8 mouse cellular contexts compared by ENCODE assay signal in genomic region chr13:54503278-54503603, GRCm38 (mm10). TPM values are rescaled to one million over a fixed set of nuclear protein-coding genes. Genes with fewer than 3 reads are reported as not detected.
DNase-seq lines count a peak whose midpoint lies in the region; ATAC-seq and TF ChIP-seq lines count a peak whose summit lies in the region.

No protein-coding gene starts in this region.

- peak; percentile 83; the same call in 1 of the 2 replicates for ATAC-seq in kidney, postnatal 0 days (replicated peaks; ENCODE audit: low FRiP score, low read depth)
- peak; percentile 76 for ATAC-seq in intestine, embryonic 14.5 days (replicated peaks; ENCODE audit: low FRiP score, low TSS enrichment, low read depth)
- ATAC-seq in monocyte, adult 5-6 weeks (replicated peaks; ENCODE audit: insufficient number of reproducible peaks, low FRiP score, low TSS enrichment, poor library complexity, severe bottlenecking), result peak; percentile 42; the same call in 1 of the 2 replicates

- no peaks in the 10 kb centered on the region for H3K27me3 ChIP-seq in kidney, postnatal 0 days (ENCODE audit: insufficient read depth, low read length)
- H3K27me3 ChIP-seq in embryonic facial prominence, embryonic 10.5 days (replicated peaks; ENCODE audit: low read depth, poor library complexity, severe bottlenecking), result peaks cover 10% of the 10 kb centered on the region; the same call in 1 of the 2 replicates
- H3K27me3 ChIP-seq in intestine, embryonic 14.5 days (replicated peaks; ENCODE audit: control insufficient read depth, insufficient read depth, low read length), result no peaks in the 10 kb centered on the region

- H3K4me3 ChIP-seq in kidney, postnatal 0 days (replicated peaks; ENCODE audit: low read depth, low read length), result peak overlapping the region; percentile 64
- peak overlapping the region; percentile 84 for H3K4me3 ChIP-seq in embryonic facial prominence, embryonic 10.5 days
- peak overlapping the region; percentile 68 for H3K4me3 ChIP-seq in intestine, embryonic 14.5 days (ENCODE audit: low read depth, low read length)

- peak overlapping the region; percentile 77; the same call in 1 of the 2 replicates for H3K27ac ChIP-seq in kidney, postnatal 0 days
- H3K27ac ChIP-seq in embryonic facial prominence, embryonic 10.5 days (replicated peaks), result peak overlapping the region; percentile 94
- H3K27ac ChIP-seq in intestine, embryonic 14.5 days (ENCODE audit: low read depth), result no peak overlapping the region

- peaks cover 7% of the 10 kb centered on the region; the same call in 1 of the 2 replicates for H3K4me1 ChIP-seq in kidney, postnatal 0 days (replicated peaks; ENCODE audit: insufficient read depth, low read length)
- peaks cover 23% of the 10 kb centered on the region for H3K4me1 ChIP-seq in embryonic facial prominence, embryonic 10.5 days
- peaks cover 11% of the 10 kb centered on the region for H3K4me1 ChIP-seq in intestine, embryonic 14.5 days (replicated peaks; ENCODE audit: control insufficient read depth, insufficient read depth, low read length)

- TF ChIP-seq CTCF in kidney, postnatal 0 days (IDR thresholded peaks at IDR 0.05; ENCODE audit: low read depth), result no peak

- WGBS in kidney, postnatal 0 days, result under 1% methylated on average over 14 of the region's 14 CpGs
- WGBS in embryonic facial prominence, embryonic 10.5 days, result under 1% methylated on average over 14 of the region's 14 CpGs
- 1% methylated on average over 14 of the region's 14 CpGs for WGBS in intestine, embryonic 14.5 days

- DNase-seq in kidney, postnatal 0 days (ENCODE audit: low spot score), result no peak
- DNase-seq in kidney, adult 11 months, result no peak
- no peak for DNase-seq in embryonic facial prominence, embryonic 10.5 days (ENCODE audit: low spot score)
- no peak for DNase-seq in intestine, embryonic 14.5 days (ENCODE audit: low spot score)
- DNase-seq in urinary bladder, postnatal 4 days (ENCODE audit: low spot score in 2 of 2), result no peak
- DNase-seq in layer of hippocampus, adult 9-11 months, result no peak
- DNase-seq in Muller cell, postnatal 12 days (ENCODE audit: inconsistent ontology term), result no peak

- H3K36me3 ChIP-seq in kidney, postnatal 0 days (ENCODE audit: insufficient read depth, low read length), result no peaks in the 10 kb centered on the region
- peaks cover 19% of the 10 kb centered on the region for H3K36me3 ChIP-seq in embryonic facial prominence, embryonic 10.5 days (replicated peaks)
- no peaks in the 10 kb centered on the region for H3K36me3 ChIP-seq in intestine, embryonic 14.5 days (ENCODE audit: control insufficient read depth, insufficient read depth, low read length)

- H3K9ac ChIP-seq in kidney, postnatal 0 days (ENCODE audit: low read depth, low read length), result peak overlapping the region; percentile 74
- peak overlapping the region; percentile 76; the same call in 1 of the 2 replicates for H3K9ac ChIP-seq in intestine, embryonic 14.5 days (ENCODE audit: low read length)

- H3K9me3 ChIP-seq in kidney, postnatal 0 days (replicated peaks; ENCODE audit: low read length), result no peaks in the 10 kb centered on the region
- H3K9me3 ChIP-seq in embryonic facial prominence, embryonic 10.5 days, result no peaks in the 10 kb centered on the region
- no peaks in the 10 kb centered on the region for H3K9me3 ChIP-seq in intestine, embryonic 14.5 days (ENCODE audit: control insufficient read depth, low read length)

- peak overlapping the region; percentile 87 for H3K4me2 ChIP-seq in kidney, postnatal 0 days (ENCODE audit: low read length)
- H3K4me2 ChIP-seq in intestine, embryonic 14.5 days (ENCODE audit: low read length), result peak overlapping the region; percentile 88

RNA-seq across cellular contexts. Expression of gene Simc1, which starts 0.3 kb away (rescaled TPM):
- polyA plus RNA-seq in kidney, postnatal 0 days (2015; fragmentation: Nextera tagmentation; extraction: Ambion mirVana), result 6.8 and 8.0 TPM in 2 replicates
- polyA plus RNA-seq in embryonic facial prominence, embryonic 10.5 days (2016; fragmentation: Nextera tagmentation; extraction: Ambion mirVana), result 20.4 and 21.0 TPM in 2 replicates
- polyA plus RNA-seq in intestine, embryonic 14.5 days (2014; fragmentation: Nextera tagmentation; extraction: Ambion mirVana), result 12.3 and 14.6 TPM in 2 replicates
- 12.8 to 21.2 TPM (median 19.7 TPM) in 3 replicates for total RNA-seq in monocyte, adult 5-6 weeks (2017)

RNA-seq across cellular contexts. Expression of gene Thoc3, which starts 34.6 kb away (rescaled TPM):
- polyA plus RNA-seq in kidney, postnatal 0 days (2015; fragmentation: Nextera tagmentation; extraction: Ambion mirVana), result 83.4 and 87.7 TPM in 2 replicates
- 190 and 194 TPM in 2 replicates for polyA plus RNA-seq in embryonic facial prominence, embryonic 10.5 days (2016; fragmentation: Nextera tagmentation; extraction: Ambion mirVana)
- 133 and 140 TPM in 2 replicates for polyA plus RNA-seq in intestine, embryonic 14.5 days (2014; fragmentation: Nextera tagmentation; extraction: Ambion mirVana)
- 19.8 to 26.8 TPM (median 22.8 TPM) in 3 replicates for total RNA-seq in monocyte, adult 5-6 weeks (2017)
